Mouse (Mus musculus) limb, embryonic 15.5 days (tissue): ENCODE measurements around the gene Aanat. TPM values are rescaled to one million over a fixed set of nuclear protein-coding genes. Genes with fewer than 3 reads are reported as not detected.
"Not testable (repeated sequence)": the region's sequence is repeated elsewhere in the genome, so short reads cannot be mapped to it uniquely, and the experiment has no call there.

Source experiments
- ATAC-seq: fragments of 200-750 bp; cut with Nextera tagmentation; 2 replicates; pipeline ENCODE4 v1.8.0; 2017; ENCODE audit warnings: low read depth, moderate TSS enrichment; ENCODE audit not compliant: insufficient number of reproducible peaks, low FRiP score, low TSS enrichment
- H3K27ac ChIP-seq: fragments of 300-500 bp; sonication (generic); 2 replicates; pipeline ENCODE4 v1.5.1; 2015; ENCODE audit warnings: moderate library complexity, mild to moderate bottlenecking, inconsistent platforms
- H3K27me3 ChIP-seq: fragments of 300-500 bp; sonication (generic); 2 replicates; pipeline ENCODE4 v1.6.1; 2015; ENCODE audit warnings: inconsistent platforms
- H3K36me3 ChIP-seq: fragments of 300-500 bp; sonication (generic); 2 replicates; pipeline ENCODE4 v1.6.1; 2015; ENCODE audit warnings: inconsistent platforms
- H3K4me1 ChIP-seq: fragments of 300-500 bp; sonication (generic); 2 replicates; pipeline ENCODE4 v1.6.1; 2015; ENCODE audit warnings: inconsistent platforms
- H3K4me2 ChIP-seq: fragments of 300-500 bp; sonication (generic); 2 replicates; pipeline ENCODE4 v1.6.1; 2015; ENCODE audit warnings: mild to moderate bottlenecking, inconsistent platforms
- H3K4me3 ChIP-seq: fragments of 300-500 bp; sonication (generic); 2 replicates; pipeline ENCODE4 v1.5.1; 2015; ENCODE audit warnings: mild to moderate bottlenecking, inconsistent platforms
- H3K9ac ChIP-seq: fragments of 300-500 bp; sonication (generic); 2 replicates; pipeline ENCODE4 v1.6.1; 2015; ENCODE audit warnings: inconsistent platforms
- H3K9me3 ChIP-seq: fragments of 300-500 bp; sonication (generic); 2 replicates; pipeline ENCODE4 v1.6.1; 2016; ENCODE audit warnings: inconsistent platforms
- WGBS: fragments of 180-500 bp; shearing (Covaris S2); methylation state at CpG from one replicate; pipeline ENCODE4 v1.1.7; 2015; 5-methylcytosine and 5-hydroxymethylcytosine counted together
- polyA plus RNA-seq: library from polyadenylated mRNA; unstranded; fragments of >200 nt; fragmentation: Nextera tagmentation; extraction: Ambion mirVana; gene quantifications from 2 replicates; pipeline ENCODE4 v1.2.1, GENCODE M21; 2015

Aanat gene
- polyA plus RNA-seq, 1 experiment from 2014 or later, result not detected

- WGBS, result 12% methylated on average over 42 of the region's 42 CpGs
- Histone ChIP-seq H3K36me3 (no peaks in the 10 kb centered on the region), H3K9me3 (no peaks in the 10 kb centered on the region), H3K27me3 (no peaks in the 10 kb centered on the region), H3K4me2 (peak overlapping the region; percentile 90), H3K4me1 (peaks cover 51% of the 10 kb centered on the region), H3K9ac (peak overlapping the region; percentile 47), H3K27ac (0 out of 2 replicates have a peak overlapping the region, but pooled peaks have one; percentile 5), H3K4me3 (peak overlapping the region; percentile 61)
- peak; percentile 54 for ATAC-seq
Observed at GRCm38 (mm10) chr11:116624131-116624832, 38.0 kb downstream of the Aanat start.

DNA sequence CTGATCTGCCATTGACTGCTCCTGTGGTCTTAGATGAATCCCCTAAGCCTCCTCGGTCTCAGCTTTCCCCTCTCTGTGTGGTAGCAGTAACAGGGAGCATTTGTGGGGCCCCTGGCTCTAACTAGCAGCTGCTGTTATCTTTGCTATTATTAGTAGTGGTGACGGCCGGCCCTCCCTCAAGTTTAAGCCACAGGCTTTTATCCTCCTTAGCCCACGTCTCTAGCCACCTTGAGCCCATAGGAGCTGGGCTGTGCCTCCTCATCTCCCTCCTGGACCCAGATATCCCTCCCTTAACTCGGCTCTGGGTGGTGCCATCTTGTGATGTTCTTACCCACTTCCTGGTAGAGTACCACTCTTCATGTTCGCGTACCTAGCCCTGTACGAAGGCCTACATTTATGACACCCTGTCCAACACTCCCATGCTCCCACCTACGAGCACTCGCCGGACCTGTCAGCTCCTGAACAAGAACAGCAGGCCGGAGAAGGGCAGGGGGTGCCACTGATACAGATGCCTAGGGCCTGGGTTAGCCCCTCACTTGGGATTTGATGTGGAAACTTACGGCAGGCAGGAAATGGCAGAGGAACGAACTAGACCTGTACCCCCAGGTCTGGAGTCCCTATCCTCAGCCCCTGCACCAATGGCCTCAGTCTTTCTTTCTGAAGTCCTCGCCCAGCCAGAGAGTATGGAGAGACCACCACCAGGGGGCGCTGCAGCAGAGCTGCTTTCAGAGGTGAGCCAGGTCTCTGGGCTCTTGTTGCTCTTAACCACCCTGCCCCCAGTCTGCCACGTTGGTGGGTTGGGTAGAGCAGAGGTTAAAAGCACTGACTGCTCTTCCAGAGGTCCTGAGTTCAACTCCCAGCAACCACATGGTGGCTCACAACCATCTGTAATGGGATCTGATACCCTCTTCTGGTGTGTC, 39.1 kb downstream of the Aanat start:
- Histone ChIP-seq H3K9ac (no peak overlapping the region), H3K4me2 (no peak overlapping the region), H3K36me3 (no peaks in the 10 kb centered on the region), H3K4me3 (no peak overlapping the region), H3K9me3 (no peaks in the 10 kb centered on the region), H3K27ac (no peak overlapping the region), H3K4me1 (peaks cover 41% of the 10 kb centered on the region), H3K27me3 (no peaks in the 10 kb centered on the region)
- ATAC-seq, result no peak
- WGBS, result 78% methylated on average over 17 of the region's 17 CpGs

DNA sequence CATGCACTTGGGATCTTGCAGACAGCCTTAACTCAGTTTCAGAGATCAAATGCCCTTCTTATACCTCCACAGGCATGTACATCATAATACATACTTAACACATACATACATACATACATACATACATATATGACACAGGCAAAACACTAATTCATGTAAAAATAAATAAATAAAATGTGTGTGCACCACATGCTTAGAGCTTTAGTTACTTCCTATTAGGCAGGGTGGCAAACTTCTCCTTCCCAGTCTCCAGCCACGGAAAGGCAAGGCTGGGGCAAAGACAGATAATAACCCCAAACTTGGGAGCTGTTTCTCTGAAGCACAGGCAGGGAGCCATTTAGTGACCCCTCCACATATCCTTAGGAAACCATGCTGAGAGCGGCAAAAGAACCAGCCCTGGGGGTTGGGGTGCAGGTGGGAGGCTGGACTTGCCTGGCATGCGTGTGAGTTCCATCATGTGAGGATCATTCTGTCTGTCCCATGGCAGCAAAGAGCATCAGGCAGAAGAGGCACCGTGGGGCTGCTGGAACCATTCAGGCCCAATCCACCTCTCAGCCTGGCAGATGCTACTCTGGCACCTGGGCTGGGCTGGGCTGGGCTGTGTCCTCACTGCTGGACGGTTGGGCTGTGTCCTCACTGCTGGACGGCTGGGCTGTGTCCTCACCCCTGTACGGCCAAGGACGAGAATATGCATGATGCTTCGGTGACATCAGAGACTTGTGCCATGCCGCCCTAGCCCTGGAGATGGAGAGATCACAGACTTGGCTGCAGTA, 40.3 kb downstream of the Aanat start, which contains the start of gene Rhbdf2:
TSS of gene Rhbdf2 (minus strand) at position 721 of the 773 bp plus-strand sequence.
- no peak for ATAC-seq
- peaks cover 29% of the 10 kb centered on the region for H3K4me1 ChIP-seq
- H3K4me2 ChIP-seq, result no peak within 1 kb of the TSS
- H3K27me3 ChIP-seq, result no peaks in the 10 kb centered on the region
- 70% methylated on average over 10 of the region's 10 CpGs for WGBS
- no peaks in the 10 kb centered on the region for H3K36me3 ChIP-seq
- no peak within 1 kb of the TSS for H3K9ac ChIP-seq
- H3K27ac ChIP-seq, result no peak within 1 kb of the TSS
- H3K4me3 ChIP-seq, result no peak within 1 kb of the TSS
- no peaks in the 10 kb centered on the region for H3K9me3 ChIP-seq

DNA sequence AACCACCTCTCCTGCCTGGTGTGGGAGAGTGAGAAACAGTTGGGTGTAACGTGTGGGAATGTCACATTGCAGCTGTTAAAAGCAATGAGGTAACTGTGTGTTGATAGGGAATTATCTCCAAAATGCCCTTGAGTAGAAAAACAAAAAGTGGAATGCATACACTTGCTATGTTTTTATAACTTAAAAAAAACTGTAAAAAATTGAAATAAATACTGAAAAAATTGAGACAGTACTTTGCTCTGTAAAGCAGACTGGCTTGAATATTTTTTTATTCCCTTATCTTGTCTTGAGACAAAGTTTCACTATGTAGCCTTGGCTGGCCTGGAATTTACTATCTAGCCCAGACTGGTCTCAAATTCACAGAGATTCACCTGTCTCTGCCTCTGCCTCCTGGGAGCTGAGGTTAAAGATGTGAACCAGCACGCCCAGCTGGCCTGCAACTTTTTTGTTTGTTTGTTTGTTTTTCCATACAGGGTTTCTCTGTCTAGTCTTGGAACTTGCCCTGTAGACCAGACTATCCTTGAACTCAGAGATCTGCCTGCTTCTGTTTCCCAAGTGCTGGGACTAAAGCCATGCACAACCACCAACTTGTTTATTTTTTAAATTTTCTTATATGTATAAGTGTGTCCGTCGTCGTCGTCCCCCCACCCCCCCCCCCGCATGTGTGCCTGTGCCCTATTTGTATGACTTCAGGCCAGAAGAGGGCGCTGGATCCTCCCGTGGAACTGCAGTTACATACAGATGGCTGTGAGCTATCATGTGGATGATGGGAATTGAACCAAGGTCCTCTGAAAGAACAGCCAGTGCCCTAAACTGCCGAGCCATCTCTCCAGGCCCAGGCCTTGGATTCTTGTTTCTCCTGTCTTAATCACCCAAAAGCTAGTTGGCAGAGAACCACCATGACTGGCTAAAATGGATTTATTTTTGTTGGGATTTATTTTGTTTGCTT, 41.1 kb downstream of the Aanat start:
- WGBS, result 40% methylated on average over 10 of the region's 10 CpGs
- Histone ChIP-seq H3K4me2 (no peak overlapping the region), H3K27me3 (no peaks in the 10 kb centered on the region), H3K9ac (no peak overlapping the region), H3K36me3 (no peaks in the 10 kb centered on the region), H3K27ac (no peak overlapping the region), H3K4me3 (no peak overlapping the region), H3K4me1 (peaks cover 21% of the 10 kb centered on the region), H3K9me3 (no peaks in the 10 kb centered on the region)
- no peak for ATAC-seq

- Histone ChIP-seq H3K4me1 (peaks cover 8% of the 10 kb centered on the region), H3K27ac (no peak overlapping the region), H3K9me3 (no peaks in the 10 kb centered on the region), H3K36me3 (no peaks in the 10 kb centered on the region), H3K4me3 (no peak overlapping the region), H3K9ac (no peak overlapping the region), H3K4me2 (no peak overlapping the region), H3K27me3 (no peaks in the 10 kb centered on the region)
- ATAC-seq, result no peak
- WGBS, result 58% methylated on average over 9 of the region's 9 CpGs
Observed at GRCm38 (mm10) chr11:116628712-116629111, 42.5 kb downstream of the Aanat start.

DNA sequence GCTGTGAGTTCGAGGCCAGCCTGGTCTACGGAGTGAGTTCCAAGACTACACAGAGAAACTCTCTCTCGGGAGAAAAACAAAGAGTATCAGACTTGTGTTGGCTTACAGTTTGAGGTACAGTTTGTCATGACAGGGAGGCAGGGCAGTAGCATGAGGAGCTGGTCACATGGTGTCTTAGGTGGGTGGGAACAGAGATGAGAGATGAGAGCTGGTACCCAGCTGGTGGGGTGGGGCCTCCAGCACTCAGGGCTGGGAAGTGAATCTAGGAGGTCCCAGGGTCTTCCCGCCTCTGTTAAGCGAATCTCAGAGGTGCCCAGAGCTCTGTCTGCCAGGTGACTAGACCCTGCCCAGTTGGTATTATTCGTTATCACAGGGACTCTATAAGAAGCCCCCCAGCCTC, 43.2 kb downstream of the Aanat start:
- peaks cover under 1% of the 10 kb centered on the region for H3K4me1 ChIP-seq
- no peak overlapping the region for H3K4me3 ChIP-seq
- H3K9ac ChIP-seq, result no peak overlapping the region
- no peaks in the 10 kb centered on the region for H3K9me3 ChIP-seq
- 91% methylated on average over 6 of the region's 6 CpGs for WGBS
- no peak overlapping the region for H3K27ac ChIP-seq
- H3K4me2 ChIP-seq, result no peak overlapping the region
- no peak for ATAC-seq
- no peaks in the 10 kb centered on the region for H3K36me3 ChIP-seq
- H3K27me3 ChIP-seq, result no peaks in the 10 kb centered on the region

- Histone ChIP-seq H3K4me1 (no peaks in the 10 kb centered on the region), H3K27me3 (no peaks in the 10 kb centered on the region), H3K27ac (no peak overlapping the region), H3K4me2 (no peak overlapping the region), H3K9ac (no peak overlapping the region), H3K36me3 (no peaks in the 10 kb centered on the region), H3K4me3 (no peak overlapping the region), H3K9me3 (no peaks in the 10 kb centered on the region)
- WGBS, result 27% methylated on average over 12 of the region's 12 CpGs
- ATAC-seq, result no peak
Observed at GRCm38 (mm10) chr11:116630171-116630965, 44.1 kb downstream of the Aanat start.

GRCm38 (mm10) chr11:116632962-116633361, 46.7 kb downstream of the Aanat start:
- 67% methylated on average over 10 of the region's 10 CpGs for WGBS
- Histone ChIP-seq H3K9me3 (no peaks in the 10 kb centered on the region), H3K4me1 (no peaks in the 10 kb centered on the region), H3K27ac (no peak overlapping the region), H3K4me3 (no peak overlapping the region), H3K9ac (no peak overlapping the region), H3K27me3 (no peaks in the 10 kb centered on the region), H3K4me2 (no peak overlapping the region), H3K36me3 (no peaks in the 10 kb centered on the region)
- no peak for ATAC-seq

GRCm38 (mm10) chr11:116636607-116637006, 50.4 kb downstream of the Aanat start:
- not testable (repeated sequence) for H3K4me1 ChIP-seq, H3K9me3 ChIP-seq, H3K4me2 ChIP-seq, H3K9ac ChIP-seq, H3K36me3 ChIP-seq, H3K27ac ChIP-seq, H3K27me3 ChIP-seq, H3K4me3 ChIP-seq, ATAC-seq
- WGBS, result 70% methylated on average over 8 of the region's 8 CpGs

- 46% methylated on average over 5 of the region's 5 CpGs for WGBS
- Histone ChIP-seq H3K36me3 (no peaks in the 10 kb centered on the region), H3K4me3 (no peak overlapping the region), H3K27ac (no peak overlapping the region), H3K9me3 (no peaks in the 10 kb centered on the region), H3K4me2 (no peak overlapping the region), H3K9ac (no peak overlapping the region), H3K4me1 (peaks cover 22% of the 10 kb centered on the region), H3K27me3 (no peaks in the 10 kb centered on the region)
- ATAC-seq, result no peak
Observed at GRCm38 (mm10) chr11:116641168-116641567, 54.9 kb downstream of the Aanat start.
